Mouse (Mus musculus): ENCODE measurements at regions not wholly inside any gene's neighbourhood (a gene's known extent, or its start where the extent isn't known, plus 50 kb on each side); places are given as distances from the start of the nearest gene placed in this dataset.
A peak's percentile ranks its signal among the peaks of the same experiment; 100 is the strongest.
"Not testable (repeated sequence)": the region's sequence is repeated elsewhere in the genome, so short reads cannot be mapped to it uniquely, and the experiment has no call there.

- DNase-seq (ENCODE audit: low read depth, low spot score): no peak
Measured at GRCm38 (mm10) chr3:17452984-17453383, 495.2 kb upstream of the Cypt12 start.

GRCm38 (mm10) chr3:17460545-17460944 lies 487.7 kb upstream of the Cypt12 start:
- no peak for DNase-seq (ENCODE audit: low read depth, low spot score)

- no peak for DNase-seq (ENCODE audit: low read depth, low spot score)
Measured at GRCm38 (mm10) chr3:17461365-17461764, 486.8 kb upstream of the Cypt12 start.

GRCm38 (mm10) chr3:17473812-17474211 lies 474.4 kb upstream of the Cypt12 start:
- no peak for DNase-seq (ENCODE audit: low read depth, low spot score)

- DNase-seq (ENCODE audit: low read depth, low spot score): no peak
Measured at GRCm38 (mm10) chr3:17489240-17490142, 458.7 kb upstream of the Cypt12 start.

- DNase-seq (ENCODE audit: low read depth, low spot score): no peak
Measured at GRCm38 (mm10) chr3:17490632-17491031, 457.6 kb upstream of the Cypt12 start.

- no peak for DNase-seq (ENCODE audit: low read depth, low spot score)
Measured at GRCm38 (mm10) chr3:17498291-17498690, 449.9 kb upstream of the Cypt12 start.

- DNase-seq (ENCODE audit: low read depth, low spot score): no peak
Measured at GRCm38 (mm10) chr3:17501556-17501955, 446.7 kb upstream of the Cypt12 start.

- DNase-seq (ENCODE audit: low read depth, low spot score): no peak
Measured at GRCm38 (mm10) chr3:17541346-17541745, 406.9 kb upstream of the Cypt12 start.

GRCm38 (mm10) chr3:17547559-17548059 lies 400.6 kb upstream of the Cypt12 start:
- DNase-seq (ENCODE audit: low read depth, low spot score): no peak

GRCm38 (mm10) chr3:17582487-17582886 lies 365.7 kb upstream of the Cypt12 start:
- no peak for DNase-seq (ENCODE audit: low read depth, low spot score)

- no peak for DNase-seq (ENCODE audit: low read depth, low spot score)
Measured at GRCm38 (mm10) chr3:17589956-17590546, 358.2 kb upstream of the Cypt12 start.

GRCm38 (mm10) chr3:17592463-17592862 lies 355.7 kb upstream of the Cypt12 start:
- no peak for DNase-seq (ENCODE audit: low read depth, low spot score)

- DNase-seq (ENCODE audit: low read depth, low spot score): no peak
Measured at GRCm38 (mm10) chr3:17596365-17596764, 351.8 kb upstream of the Cypt12 start.

GRCm38 (mm10) chr3:17613486-17613885 lies 334.7 kb upstream of the Cypt12 start:
- peak; percentile 5 for DNase-seq (ENCODE audit: low read depth, low spot score)

GRCm38 (mm10) chr3:17616439-17617070 lies 331.7 kb upstream of the Cypt12 start:
- DNase-seq (ENCODE audit: low read depth, low spot score): no peak

- DNase-seq (ENCODE audit: low read depth, low spot score): no peak
Measured at GRCm38 (mm10) chr3:17619489-17619888, 328.7 kb upstream of the Cypt12 start.

GRCm38 (mm10) chr3:17619890-17620289 lies 328.3 kb upstream of the Cypt12 start:
- no peak for DNase-seq (ENCODE audit: low read depth, low spot score)

- DNase-seq (ENCODE audit: low read depth, low spot score): no peak
Measured at GRCm38 (mm10) chr3:17620398-17620797, 327.8 kb upstream of the Cypt12 start.

GRCm38 (mm10) chr3:17632484-17632883 lies 315.7 kb upstream of the Cypt12 start:
- no peak for DNase-seq (ENCODE audit: low read depth, low spot score)

- DNase-seq (ENCODE audit: low read depth, low spot score): no peak
Measured at GRCm38 (mm10) chr3:17636276-17636675, 311.9 kb upstream of the Cypt12 start.

- not testable (repeated sequence) for DNase-seq (ENCODE audit: low read depth, low spot score)
Measured at GRCm38 (mm10) chr3:17659988-17660387, 288.2 kb upstream of the Cypt12 start.
